Mouse (Mus musculus) kidney, postnatal 10 days (tissue): ENCODE data around the gene Dtx2.
A peak's percentile ranks its signal among the peaks of the same experiment; 100 is the strongest.

Experiments used
- DNase-seq: peaks from one replicate; pipeline ENCODE4 v3.0.0; 2021; ENCODE audit warnings: mixed read lengths

The Dtx2 gene

DNA sequence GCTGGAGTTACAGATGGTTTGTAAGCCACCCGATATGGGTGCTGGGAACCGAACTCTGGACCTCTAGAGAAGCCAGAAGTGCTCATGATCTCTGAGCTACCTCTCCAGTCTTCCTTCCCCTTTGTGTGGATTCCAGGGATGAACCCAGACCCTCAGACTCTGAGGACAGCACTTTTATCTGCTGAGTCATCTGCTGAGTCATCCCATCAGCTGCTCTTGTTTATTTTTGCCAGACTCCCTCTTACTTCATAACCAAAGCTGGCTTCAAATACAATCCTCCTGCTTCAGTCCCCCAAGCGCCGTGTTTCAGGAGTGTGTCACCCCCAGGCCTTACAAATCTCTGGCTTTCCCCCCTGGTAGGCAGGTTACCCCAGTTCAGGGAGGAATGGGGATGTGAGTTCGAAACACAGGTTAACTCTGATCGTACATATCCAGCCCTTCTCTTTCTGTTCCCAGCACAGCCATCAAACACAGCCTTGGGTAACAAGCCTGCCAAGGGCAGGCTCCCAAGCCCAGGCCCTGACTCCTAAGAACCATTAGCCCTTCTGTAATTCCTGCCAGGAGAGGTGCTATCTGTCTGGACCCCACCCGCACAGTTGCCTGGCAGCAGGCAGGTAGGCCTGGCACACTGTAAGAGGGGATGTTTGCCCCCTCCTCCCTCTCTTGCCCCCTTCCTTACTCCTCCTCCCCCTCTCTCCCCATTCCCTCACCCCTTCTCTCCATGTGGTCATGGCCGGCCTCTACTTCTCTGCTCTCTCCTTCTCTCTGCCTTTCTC, 18.5 kb upstream of the Dtx2 start:
- no peak for DNase-seq

GRCm38 (mm10) chr5:135979381-135979780, 15.2 kb upstream of the Dtx2 start:
- no peak for DNase-seq

DNA sequence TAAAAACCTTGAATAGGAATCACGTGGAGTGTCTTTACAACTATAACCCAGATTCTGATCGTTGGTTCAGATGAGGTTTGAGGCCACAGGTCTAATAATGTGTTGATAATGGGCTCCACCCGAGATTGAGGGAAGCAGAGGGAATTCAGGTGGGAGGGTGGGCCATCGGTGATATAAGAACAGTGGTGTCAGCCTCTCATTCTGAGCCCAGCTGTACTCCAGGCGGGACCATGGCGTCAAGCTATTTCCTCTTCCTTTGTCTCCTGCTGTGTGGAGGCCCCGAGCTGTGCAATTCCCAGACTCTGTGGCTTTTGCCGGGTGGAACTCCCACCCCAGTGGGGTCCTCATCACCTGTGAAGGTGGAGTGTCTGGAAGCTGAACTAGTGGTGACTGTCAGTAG, 14.7 kb upstream of the Dtx2 start, which contains the start of gene Zp3:
TSS of gene Zp3 (plus strand) at position 196 of the 400 bp plus-strand sequence.
- no peak for DNase-seq

DNA sequence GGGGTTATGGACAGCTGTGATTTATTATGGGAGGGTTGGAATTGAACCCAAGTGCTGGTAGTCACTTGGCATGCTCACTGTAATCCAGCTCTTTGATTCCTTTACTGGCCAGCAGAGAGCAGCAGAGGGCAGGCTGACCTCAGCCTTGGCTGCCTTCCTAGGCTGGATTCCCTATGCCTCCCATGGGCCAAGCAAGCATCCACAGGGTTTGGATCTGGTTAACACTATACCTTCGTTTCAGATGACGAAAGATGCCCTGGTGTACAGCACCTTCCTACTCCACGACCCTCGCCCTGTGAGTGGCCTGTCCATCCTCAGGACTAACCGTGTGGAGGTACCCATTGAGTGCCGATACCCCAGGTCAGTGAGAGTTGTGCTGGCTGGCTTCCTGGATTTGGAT, 12.2 kb upstream of the Dtx2 start:
- peak; percentile 80 for DNase-seq

- DNase-seq: no peak
Measured at GRCm38 (mm10) chr5:135984546-135985044, 10.0 kb upstream of the Dtx2 start.

DNA sequence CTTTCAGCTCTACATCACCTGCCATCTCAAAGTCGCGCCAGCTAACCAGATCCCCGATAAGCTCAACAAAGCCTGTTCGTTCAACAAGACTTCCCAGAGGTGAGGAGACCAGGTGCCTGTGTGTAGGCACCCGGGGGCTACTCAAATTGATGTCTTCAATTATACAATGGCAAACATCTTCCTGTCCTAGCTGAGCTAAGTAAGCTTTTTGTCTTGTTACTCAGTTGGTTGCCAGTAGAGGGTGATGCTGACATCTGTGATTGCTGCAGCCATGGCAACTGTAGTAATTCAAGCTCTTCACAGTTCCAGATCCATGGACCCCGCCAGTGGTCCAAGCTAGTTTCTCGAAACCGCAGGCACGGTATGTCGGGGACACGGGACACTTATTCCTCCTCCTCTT, 7.4 kb upstream of the Dtx2 start:
- DNase-seq: peak; percentile 39

DNA sequence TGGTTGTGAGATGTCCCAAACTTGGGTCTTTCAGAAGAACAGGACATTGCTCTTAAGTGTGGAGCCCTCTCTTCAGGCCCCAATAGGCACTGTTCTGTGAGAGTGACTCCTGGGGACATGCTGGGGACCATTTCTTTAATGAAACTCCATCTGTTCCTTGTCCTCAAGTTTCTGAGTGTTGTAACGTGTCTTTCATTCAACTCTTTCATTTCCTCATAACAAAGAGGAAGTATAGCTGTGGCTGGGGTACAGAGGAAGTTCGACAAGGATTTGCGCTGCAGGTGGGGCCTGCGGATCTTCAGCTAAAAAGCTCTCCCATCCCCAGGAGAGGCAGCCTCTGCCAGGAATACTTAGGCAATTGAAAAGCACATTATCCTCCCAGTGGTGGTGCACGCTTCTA, 4.0 kb upstream of the Dtx2 start:
- no peak for DNase-seq

DNA sequence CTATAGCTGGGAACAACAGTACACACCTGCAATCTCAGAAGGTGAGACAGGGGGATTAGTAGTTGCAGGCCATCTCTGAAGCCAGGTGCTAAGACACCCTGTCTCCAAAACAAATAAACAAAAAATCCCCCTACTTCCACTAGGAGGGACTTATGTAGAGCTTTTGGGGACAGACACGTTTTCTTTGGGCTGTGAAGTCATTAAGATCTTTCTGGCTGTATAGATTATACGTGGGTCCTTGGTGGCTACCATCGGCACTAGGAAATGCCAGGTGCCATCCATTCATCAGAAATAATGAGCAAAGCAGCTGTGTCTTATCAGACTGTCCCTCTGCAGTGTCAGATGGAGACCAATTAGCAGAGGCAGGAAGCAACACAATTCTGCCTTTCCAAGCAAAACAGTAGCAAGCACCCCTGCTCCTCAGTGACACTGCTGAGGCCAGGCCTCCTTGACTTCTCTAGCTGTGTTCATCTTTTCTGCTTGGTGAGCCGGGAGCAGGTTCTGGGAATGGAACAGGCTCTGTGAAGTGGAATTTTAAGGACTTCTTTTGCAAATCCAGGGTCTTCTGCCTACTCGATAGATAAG, 1.1 kb upstream of the Dtx2 start:
- peak; percentile 50 for DNase-seq

- DNase-seq: no peak
Measured at GRCm38 (mm10) chr5:135994335-135994724, 270 bp upstream of the Dtx2 start.

GRCm38 (mm10) chr5:135996162-135996561, 1.6 kb downstream of the Dtx2 start:
- no peak for DNase-seq

GRCm38 (mm10) chr5:136001222-136001621, 6.6 kb downstream of the Dtx2 start:
- DNase-seq: no peak

DNA sequence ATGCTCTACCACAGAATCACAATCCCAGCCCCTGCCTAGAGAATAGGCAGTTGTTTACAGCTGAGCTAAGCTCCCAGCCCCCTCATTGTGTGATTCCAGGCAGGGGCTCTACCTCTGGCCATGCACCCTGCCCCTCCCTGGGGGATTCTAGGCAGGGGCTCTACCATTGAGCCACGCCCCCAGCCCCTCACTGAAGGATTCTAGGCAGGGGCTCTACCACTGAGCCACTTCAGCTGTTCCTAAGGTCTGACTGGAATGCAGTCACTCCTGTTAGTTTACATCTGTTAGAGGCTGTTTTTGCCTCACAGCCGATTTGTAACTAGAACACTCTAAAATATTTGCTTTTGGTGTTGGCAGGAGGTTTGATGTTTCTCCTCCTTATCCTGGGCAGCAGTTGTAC, 7.7 kb downstream of the Dtx2 start:
- DNase-seq: no peak

DNA sequence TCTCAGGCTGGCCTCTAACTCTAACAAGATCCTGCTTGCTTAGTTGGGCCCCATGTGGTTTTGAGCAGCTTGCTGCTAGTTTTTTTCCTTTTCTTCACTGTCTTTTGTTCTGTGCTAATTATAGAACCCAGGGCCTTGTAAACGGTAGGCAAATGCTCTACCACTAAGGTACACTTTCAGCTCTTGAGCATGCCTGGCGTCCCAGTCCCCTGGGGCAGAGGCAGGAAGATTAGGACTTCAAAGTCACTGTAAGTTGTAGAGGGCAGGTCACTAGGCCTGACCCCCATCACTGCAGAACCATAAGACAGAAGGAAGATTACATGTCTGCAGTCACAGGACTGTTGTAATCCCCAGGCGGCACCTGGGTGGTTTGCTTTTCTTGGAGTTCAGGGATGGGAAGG, 8.2 kb downstream of the Dtx2 start:
- no peak for DNase-seq

DNA sequence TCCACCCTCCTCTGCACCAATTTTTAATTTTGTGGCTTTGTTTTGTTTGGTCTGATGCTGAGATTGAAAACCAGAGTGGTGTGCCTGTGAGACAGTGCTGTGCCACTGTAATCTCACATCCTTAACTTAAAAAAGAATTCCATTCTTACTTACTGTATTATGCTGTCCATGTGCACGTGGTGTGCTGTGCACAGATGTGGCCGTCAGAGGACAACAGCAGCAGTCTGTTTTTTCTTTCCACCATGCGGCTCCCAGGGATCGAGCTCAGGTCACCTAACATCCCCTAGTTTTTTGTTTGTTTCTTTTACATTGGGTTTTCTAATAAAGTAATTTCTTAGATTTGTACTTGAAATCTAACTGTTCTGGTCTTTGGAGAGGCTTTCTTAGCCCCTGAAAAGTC, 9.9 kb downstream of the Dtx2 start:
- DNase-seq: no peak

GRCm38 (mm10) chr5:136007745-136008144, 13.1 kb downstream of the Dtx2 start:
- DNase-seq: no peak

GRCm38 (mm10) chr5:136014877-136015276, 20.3 kb downstream of the Dtx2 start:
- DNase-seq: peak; percentile 67

DNA sequence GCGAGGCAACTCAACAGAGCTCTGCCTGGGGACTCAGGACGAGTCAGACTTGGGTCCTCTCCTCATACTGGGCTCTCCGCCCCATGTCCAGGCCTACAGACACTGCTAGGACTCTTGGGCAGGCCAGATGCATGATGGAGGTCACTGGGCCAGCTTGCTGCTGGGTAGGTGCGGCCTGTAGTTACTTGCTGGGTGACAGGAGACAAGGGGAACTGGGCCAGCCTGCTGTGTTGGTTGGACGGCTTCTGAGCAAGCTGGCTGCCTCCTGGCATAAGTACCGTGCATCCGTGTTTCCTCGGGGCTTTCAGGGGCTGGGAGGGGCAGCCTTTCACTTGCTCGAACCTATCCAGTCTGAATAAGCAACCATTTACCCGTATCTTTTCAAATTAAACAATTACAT, 21.0 kb downstream of the Dtx2 start:
- DNase-seq: peak; percentile 31

- DNase-seq: peak; percentile 80
Measured at GRCm38 (mm10) chr5:136016014-136016876, 21.6 kb downstream of the Dtx2 start.

DNA sequence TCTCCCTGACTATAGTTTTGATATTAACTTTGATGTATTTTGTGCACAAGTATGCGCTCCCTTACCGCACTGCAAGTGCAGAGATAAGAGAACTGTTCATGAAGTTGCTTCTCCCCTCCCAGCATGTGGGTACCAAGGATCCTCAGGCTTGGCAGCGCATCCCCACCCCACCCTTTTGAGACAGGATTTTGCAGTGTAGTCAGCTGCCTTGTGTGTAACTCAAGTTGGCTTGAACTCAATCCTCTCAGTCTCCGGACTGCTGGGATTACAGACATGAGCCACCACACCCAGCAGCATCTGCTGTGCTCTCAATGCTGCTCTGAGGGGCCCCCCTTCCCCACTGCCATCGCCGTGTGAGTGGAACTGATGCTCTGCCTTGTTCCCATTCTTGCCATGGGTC, 22.7 kb downstream of the Dtx2 start:
- DNase-seq: no peak

- no peak for DNase-seq
Measured at GRCm38 (mm10) chr5:136018726-136019125, 24.1 kb downstream of the Dtx2 start.

DNA sequence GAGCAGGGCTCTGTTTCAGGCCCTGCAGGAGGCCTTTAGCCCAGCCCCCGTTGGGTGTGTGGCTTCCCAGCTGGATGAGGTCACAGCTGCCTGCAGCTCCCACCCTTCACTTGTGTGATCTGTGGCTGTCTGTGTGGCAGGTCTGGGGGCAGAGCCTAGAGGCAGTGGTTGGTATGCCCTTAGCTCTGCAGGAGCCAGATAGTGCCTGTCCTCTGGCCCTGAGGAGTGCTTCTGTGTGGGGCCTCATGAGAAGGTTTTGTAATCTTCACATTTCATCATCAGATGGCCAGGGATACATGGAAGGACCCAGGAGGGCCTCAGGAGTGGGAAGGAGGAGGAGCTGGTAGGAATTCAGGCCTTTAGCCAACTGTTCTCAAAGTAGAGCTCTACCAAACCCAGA, 25.3 kb downstream of the Dtx2 start:
- no peak for DNase-seq

DNA sequence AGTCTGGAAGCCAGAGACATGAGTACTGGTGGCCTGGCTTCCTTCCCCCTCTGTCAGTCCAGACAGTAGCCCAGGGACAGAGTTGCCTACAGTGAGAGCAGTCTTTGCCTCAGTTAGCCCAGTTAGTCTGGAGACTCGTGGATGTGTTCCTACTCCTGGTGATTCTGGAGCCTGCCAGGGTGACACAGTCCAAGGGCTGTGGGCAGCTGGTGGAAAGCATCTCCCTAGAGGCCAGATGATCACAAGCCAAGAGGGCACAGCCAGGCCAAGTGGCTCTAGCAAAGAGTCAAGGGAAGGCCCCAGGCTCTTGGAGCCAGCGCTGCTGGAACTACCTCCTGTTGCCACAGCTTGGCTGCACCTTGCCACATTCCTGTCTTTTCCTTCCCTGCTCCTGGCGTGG, 31.1 kb downstream of the Dtx2 start:
- DNase-seq: no peak

DNA sequence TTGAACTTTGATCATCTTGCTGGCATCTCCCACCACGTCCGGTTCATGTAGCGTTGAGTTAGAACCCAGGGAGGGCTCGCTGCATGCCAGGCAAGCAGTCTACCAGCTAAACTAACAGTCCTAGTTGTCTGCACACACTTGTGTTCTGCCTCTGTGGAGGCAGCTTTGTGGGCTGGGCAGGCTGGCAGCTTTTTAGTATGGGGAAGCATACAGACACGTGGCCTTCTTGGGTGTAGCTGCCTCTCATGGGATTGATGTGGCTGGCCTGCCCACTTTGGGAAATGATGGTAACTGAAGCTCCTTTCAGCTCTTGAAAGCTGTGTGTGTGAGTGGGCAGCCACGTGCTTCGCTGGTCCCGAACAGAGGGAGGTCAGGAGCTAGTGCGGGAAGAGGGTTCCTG, 32.3 kb downstream of the Dtx2 start:
- DNase-seq: no peak
